Mouse (Mus musculus) bone marrow macrophage, adult 2 months (primary cell): ENCODE results near the gene Cep41. TPM values are rescaled to one million over a fixed set of nuclear protein-coding genes. Genes with fewer than 3 reads are reported as not detected.

Experiments used
- H3K27ac ChIP-seq: 2 replicates; pipeline ENCODE4 v1.5.1; 2012; ENCODE audit warnings: low read depth, low read length; ENCODE audit not compliant: insufficient read depth
- H3K4me1 ChIP-seq: 2 replicates; pipeline ENCODE4 v1.6.1; 2012; ENCODE audit warnings: low read length; ENCODE audit not compliant: control insufficient read depth, insufficient read depth
- H3K4me3 ChIP-seq: 2 replicates; pipeline ENCODE4 v1.5.1; 2012; ENCODE audit warnings: mild to moderate bottlenecking, low read length, moderate library complexity; ENCODE audit not compliant: insufficient read depth
- CTCF ChIP-seq: IDR thresholded peaks from 2 replicates; pipeline ENCODE4 v1.5.1; 2012; ENCODE audit warnings: low read depth, mild to moderate bottlenecking, low read length, moderate library complexity
- POLR2A ChIP-seq: IDR thresholded peaks from 2 replicates; pipeline ENCODE4 v1.6.1; 2012; ENCODE audit warnings: mild to moderate bottlenecking, low read depth, low read length, borderline replicate concordance
- polyA plus RNA-seq: library from polyadenylated mRNA; stranded (reverse); fragments of >200 nt; gene quantifications from 2 replicates; pipeline ENCODE4 v1.2.4, GENCODE M21; 2012; ENCODE audit not compliant: missing spikeins, insufficient read depth, insufficient read length

Gene Cep41
- polyA plus RNA-seq, 1 experiment: 4.4 TPM

DNA sequence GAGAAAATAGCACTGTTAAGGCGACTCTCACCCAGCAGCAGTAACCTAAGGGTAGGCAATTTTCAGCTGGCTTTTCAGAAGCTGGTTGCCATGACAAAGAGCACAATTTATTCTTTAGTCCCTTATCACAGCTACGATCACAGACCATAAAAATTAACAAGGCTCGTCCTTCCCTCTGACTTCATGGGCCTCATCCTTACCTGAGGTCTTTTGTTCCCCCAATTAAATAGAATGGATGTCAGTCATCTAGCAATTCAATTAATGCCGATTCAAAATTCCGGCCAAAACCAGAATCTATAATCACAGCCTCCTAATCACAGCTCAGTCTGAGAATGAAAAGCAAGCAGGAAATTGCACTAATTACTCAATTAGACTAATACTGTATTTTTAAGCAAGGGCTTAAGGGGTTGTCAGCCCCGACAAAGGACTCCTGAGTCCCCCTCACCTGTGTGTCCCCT lies 39.1 kb downstream of the Cep41 start:
- Histone ChIP-seq H3K4me3 (no peak overlapping the region), H3K4me1 (no peaks in the 10 kb centered on the region), H3K27ac (no peak overlapping the region)
- TF ChIP-seq POLR2A: no peak
- TF ChIP-seq CTCF: no peak

DNA sequence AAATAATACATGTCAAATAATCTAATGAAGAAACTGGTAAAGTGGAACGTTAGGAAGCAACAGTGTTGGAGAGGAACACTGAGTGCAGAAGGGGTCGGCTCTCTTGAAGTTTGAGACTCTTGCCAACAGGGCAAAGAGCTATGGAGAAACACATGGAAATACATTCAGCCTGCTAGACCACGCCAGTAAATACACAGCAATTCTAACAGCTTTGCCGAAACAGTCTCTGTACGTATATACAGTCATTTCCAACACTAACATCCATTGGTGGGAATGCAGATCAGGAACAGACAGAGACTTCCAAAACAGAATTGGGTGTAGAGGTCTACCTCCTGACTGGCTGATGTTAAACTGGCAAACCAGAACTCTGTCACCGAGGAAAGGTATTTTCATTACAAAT lies 40.0 kb downstream of the Cep41 start:
- Histone ChIP-seq H3K4me3 (no peak overlapping the region), H3K4me1 (no peaks in the 10 kb centered on the region), H3K27ac (no peak overlapping the region)
- TF ChIP-seq POLR2A: no peak
- TF ChIP-seq CTCF: no peak

GRCm38 (mm10) chr6:30652425-30653188 lies 40.9 kb downstream of the Cep41 start:
- TF ChIP-seq CTCF: no peak
- TF ChIP-seq POLR2A: no peak
- no peak overlapping the region for H3K27ac ChIP-seq
- H3K4me3 ChIP-seq: no peak overlapping the region
- no peaks in the 10 kb centered on the region for H3K4me1 ChIP-seq

DNA sequence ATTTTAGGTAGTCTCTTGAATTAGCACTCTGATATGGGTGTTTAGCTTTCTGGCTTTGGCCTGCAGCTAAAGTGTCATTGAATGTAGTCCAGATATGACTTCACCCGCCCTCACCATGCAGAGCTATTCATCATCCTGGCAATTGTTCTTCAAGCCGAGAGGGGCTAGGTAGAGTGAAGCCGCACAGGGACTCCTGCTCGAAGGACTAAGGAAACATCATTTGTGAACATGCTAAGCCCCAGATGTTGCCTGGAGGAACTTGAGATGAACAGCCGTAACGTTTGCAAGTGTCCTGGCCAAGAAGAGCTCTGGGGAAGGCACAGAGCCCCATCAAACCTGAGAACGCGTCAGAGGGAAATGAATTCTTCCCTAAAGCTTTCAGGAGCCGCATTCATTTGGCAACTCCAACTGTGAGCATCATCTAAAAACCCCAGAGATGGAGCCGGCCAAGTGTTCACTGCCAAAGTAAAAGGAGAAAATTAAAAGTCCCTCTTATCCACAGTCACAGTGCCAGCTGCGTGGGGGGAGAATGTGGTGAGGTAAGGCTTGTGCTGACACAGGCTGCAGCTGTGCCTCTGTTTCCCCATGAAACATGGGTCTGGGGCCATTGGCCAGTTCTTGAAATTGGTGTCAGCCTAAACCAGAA lies 43.8 kb downstream of the Cep41 start:
- no peaks in the 10 kb centered on the region for H3K4me1 ChIP-seq
- no peak overlapping the region for H3K4me3 ChIP-seq
- no peak overlapping the region for H3K27ac ChIP-seq
- TF ChIP-seq CTCF (no peak), POLR2A (no peak)

DNA sequence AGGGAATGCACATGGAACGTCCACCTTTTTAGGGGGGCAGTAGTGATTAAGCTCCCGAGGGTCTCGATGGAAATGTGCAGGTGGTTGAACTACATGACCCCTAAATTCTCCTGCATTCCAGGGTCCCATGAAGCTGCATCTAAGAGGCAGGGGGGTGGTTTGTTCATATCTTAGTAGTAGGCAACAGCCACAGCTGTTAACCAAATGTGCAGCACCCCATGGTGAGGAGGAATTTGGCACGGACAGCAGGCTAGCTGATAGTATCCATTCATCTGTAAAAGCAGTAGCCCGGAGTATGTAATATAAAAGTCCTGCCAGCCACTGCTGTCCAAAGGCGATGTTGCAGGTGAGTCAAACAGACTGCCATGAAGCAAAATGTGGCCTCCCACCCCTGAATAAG lies 48.2 kb downstream of the Cep41 start:
- H3K4me3 ChIP-seq: no peak overlapping the region
- no peaks in the 10 kb centered on the region for H3K4me1 ChIP-seq
- H3K27ac ChIP-seq: no peak overlapping the region
- TF ChIP-seq CTCF: no peak
- no peak for TF ChIP-seq POLR2A

DNA sequence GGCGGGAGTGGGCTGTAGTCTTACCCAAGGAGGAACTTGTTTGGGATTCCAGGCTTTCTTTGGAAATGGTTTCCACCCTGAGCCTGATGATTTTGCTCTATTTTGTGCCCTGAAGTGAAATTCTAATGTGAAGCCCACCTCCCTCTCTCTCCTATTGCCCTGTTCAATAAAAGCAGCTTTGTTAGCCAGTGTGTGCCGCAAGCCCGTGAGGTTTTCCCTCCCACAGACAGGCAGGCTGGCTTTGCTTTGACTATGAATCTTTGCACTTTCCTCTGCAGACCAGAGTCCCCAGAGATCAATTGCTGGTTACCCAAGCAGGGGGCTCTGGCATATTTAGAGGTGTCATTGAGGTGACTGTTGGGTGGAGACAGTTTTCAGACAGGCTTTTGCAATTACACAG lies 49.1 kb downstream of the Cep41 start:
- H3K4me1 ChIP-seq: no peaks in the 10 kb centered on the region
- no peak overlapping the region for H3K4me3 ChIP-seq
- H3K27ac ChIP-seq: no peak overlapping the region
- TF ChIP-seq POLR2A: no peak
- no peak for TF ChIP-seq CTCF

GRCm38 (mm10) chr6:30643694-30644460 lies 49.7 kb downstream of the Cep41 start:
- H3K27ac ChIP-seq: no peak overlapping the region
- TF ChIP-seq POLR2A (no peak), CTCF (no peak)

DNA sequence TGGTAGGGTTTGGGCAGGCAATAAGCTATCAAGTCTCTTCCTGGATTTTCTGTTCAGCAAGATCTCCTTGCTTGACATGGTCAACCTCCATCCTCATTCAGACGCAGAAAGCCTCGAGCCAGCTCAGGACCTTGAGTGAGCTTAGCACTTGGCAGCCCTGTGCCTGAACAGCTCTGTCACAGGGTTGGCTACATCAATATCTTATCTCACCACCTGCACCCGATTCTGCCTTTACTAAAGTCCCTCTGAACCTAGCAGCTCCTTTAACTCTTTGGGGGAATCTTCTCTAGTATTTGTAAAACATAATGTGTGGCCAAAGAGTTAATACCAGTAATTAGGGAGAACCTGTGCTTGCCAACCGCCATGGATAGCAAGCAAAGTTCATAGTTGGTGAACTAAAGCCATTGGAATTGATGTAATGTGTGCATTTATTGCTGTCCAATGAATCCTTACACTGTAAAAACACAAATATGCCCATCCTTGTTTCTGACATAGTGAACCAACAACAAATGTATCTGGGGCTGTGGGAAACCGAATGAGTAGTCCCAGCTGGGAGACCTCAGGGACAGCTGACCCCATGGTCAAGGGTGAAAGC lies 54.8 kb downstream of the Cep41 start, which contains the start of gene Cpa1:
Gene Cpa1, plus strand, starts transcription at position 545 of the 595 bp plus-strand sequence.
- H3K4me1 ChIP-seq: no peaks in the 10 kb centered on the region
- H3K27ac ChIP-seq: no peak within 1 kb of the TSS
- TF ChIP-seq CTCF (no peak), POLR2A (no peak)
- no peak within 1 kb of the TSS for H3K4me3 ChIP-seq

More at GRCm38 (mm10) chr6:30643694-30644460, 49.7 kb downstream of the Cep41 start:
- H3K4me1 ChIP-seq: no peaks in the 10 kb centered on the region
- H3K4me3 ChIP-seq: no peak overlapping the region

DNA sequence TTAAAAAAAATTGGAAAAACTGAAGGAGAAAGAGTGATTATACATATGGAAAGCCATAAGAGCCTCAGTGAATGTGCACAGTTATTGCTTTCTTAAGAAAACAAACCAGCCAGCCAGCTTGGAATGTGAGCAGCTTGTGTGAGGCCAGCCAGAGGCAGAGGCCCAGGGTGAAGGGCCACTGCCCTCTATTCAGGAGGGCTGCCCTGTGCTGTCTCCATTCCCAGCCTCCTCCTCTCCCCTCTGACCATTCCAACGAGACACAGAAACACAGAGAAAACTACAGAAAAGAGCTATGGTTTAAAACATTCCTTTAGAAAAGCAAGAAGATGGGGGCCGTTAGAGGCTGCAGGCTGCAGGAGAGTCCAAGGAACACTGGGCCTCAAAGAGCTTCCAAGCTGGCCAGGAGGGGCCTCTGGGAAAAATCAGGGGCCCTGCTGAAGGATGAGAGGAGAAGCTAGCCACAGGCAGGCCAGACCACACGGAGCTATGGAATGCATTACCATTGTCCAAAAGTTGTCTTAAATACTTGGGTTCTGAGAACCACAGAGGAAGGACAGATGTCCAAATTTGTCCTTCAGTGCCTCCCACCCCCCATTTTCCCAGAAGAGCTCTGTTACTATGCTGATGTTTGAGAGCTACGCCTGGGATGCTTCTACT lies 57.2 kb downstream of the Cep41 start:
- H3K27ac ChIP-seq: no peak overlapping the region
- H3K4me3 ChIP-seq: no peak overlapping the region
- no peaks in the 10 kb centered on the region for H3K4me1 ChIP-seq
- TF ChIP-seq CTCF: no peak
